Mouse (Mus musculus): ENCODE measurements around the gene Muc3.

Muc3 gene

DNA sequence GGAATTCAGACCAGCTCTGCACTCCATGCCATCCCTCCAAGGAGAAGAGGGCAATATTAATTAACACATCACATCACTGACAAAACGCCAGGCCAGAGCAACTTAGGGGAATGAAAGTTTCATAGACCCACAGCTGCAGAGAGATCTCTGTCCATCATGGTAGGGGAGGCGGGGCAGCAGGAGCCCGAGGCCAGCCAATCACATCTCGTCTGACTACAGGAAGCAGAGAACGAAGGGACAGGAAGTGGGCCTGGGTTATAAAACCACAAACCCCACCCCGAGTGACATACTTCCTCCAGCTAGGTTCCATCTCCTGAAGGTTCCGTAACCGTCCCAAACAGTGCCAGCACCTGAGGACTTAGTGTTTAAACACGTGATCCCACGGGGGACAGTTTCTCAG lies 54.0 kb downstream of the Muc3 start:
- DNase-seq (ENCODE audit: low spot score in 2 of 2), result no peak

DNA sequence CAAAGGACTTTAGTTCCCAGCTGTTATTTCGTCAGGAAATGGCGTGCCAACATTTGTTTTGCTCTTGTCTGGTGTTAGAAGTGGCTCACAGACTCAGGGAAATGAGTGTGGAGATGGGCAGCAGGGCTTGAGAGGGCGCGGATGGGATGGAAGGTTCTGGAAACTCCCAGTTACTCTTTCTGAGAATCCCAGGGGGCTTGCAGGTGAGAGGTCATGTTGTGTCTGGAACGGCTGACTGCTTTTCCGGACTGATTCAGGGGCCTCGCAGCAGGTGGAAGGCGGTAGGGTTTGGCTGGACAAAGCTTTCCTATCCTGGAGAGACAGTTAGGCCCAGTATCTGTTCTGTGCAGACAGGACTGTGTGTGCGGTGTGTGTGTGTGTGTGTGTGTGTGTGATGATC lies 55.4 kb downstream of the Muc3 start:
- DNase-seq (ENCODE audit: low spot score in 2 of 2), result no peak

DNA sequence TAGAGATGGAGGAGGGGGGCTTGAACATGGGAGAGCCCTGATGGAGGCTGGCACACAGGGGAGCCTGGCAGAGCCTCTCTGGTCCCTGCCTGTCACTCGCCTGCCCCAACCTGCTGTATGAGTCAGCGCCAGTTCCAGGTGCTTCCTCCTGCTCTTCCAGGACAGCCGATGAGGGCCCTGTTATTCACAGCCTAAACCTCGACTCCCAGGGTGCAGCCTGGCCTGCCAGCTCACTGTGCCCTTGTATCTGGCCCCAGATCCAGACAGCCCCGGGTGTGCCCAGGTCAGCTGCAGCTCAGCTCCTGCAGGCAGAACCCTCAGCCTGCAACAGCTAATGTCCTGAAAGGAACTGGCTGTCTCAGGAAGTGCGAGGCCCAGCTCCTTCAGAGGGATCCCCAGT lies 57.6 kb downstream of the Muc3 start:
- no peak for DNase-seq (ENCODE audit: low spot score in 2 of 2)

DNA sequence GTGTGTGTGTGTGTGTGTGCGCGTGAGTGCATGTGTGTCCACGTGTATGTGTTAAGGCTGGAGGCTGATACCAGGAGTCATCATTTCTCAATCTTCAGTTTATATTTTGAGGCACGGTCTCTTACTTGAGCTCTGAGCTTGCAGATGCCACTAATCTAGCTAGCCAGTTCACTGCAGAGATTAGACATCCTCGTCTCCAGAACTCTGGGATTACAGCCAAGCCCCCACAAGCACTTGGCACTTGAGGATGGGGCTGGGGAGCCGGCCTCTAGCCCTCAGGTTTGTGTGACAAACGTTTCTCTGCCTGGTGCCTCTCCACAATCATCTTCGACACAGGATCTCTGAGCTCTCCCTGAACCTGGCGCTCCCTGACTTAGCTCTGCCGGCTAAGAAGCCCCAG lies 58.3 kb downstream of the Muc3 start:
- no peak for DNase-seq (ENCODE audit: low spot score in 2 of 2)

DNA sequence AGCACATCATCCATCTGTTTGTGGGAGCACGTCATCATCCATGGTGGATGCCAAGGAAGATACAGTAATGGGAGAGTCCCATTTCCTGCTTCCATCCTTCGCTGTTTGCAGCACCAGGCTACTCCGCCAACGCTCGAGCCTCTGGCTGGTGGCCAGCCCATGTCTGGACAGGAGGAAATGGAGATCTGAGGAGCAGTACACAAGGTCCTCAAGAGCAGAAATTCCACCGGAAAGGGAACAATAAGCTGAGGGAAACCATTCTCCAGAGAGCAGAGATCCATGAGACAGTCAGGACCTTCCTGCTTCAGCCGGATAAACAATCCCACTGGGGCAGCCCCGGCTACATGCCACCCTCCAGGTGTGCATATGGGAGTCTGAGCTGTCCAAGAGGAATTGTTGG lies 61.7 kb downstream of the Muc3 start:
- no peak for DNase-seq (ENCODE audit: low spot score in 2 of 2)

DNA sequence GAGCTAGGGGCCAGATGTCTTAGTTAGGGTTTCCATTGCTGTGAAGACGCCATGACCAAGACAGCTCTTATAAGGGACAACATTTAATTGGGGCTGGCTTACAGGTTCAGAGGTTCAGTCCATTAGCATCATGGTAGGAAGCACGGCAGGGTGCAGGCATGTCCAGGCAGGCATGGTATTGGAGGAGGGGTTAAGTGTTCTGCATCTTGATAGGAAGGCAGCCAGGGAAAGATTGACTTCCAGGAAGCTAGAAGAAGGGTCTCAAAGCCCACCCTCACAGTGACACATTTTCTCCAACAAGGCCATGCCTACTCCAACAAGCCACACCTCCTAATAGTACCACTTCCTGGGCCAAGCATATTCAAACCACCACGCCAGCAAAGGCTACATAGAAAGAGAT lies 63.4 kb downstream of the Muc3 start:
- DNase-seq (ENCODE audit: low spot score in 2 of 2), result no peak

DNA sequence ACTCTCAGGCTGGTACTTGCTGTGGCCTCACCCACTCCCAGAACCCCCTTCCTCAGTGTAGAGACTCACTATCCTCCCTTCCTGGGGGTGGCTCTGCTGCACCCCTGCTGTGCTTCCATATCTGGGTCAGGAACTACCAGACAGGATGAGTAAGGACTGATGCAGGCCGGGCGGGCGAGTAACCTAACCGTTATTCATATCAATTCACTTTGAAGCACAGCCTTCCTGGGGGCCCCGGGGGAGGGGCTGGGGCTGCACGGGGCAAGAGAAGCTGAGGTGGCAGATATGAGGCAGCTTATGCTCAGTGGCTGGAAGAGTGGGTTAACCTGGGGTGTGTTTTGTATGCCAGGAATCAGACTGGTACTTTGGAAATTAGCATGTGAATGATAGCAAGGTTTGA lies 64.1 kb downstream of the Muc3 start:
- DNase-seq (ENCODE audit: low spot score in 2 of 2), result no peak

All from natural killer cell, adult 2 months (primary cell).